Mouse (Mus musculus) midbrain, embryonic 13.5 days (tissue): ENCODE data around the gene Flnb. TPM values are rescaled to one million over a fixed set of nuclear protein-coding genes. Genes with fewer than 3 reads are reported as not detected.

Source experiments
- ATAC-seq: fragments of 200-750 bp; cut with Nextera tagmentation; 2 replicates; pipeline ENCODE4 v1.8.0; 2017; ENCODE audit warnings: mild to moderate bottlenecking, moderate TSS enrichment, moderate library complexity
- H3K27ac ChIP-seq: fragments of 300-500 bp; sonication (generic); 2 replicates; pipeline ENCODE4 v1.5.1; 2015; ENCODE audit warnings: inconsistent platforms, mild to moderate bottlenecking, moderate library complexity
- H3K27me3 ChIP-seq: fragments of 300-500 bp; sonication (generic); 2 replicates; pipeline ENCODE4 v1.6.1; 2015; ENCODE audit warnings: mild to moderate bottlenecking, inconsistent platforms
- H3K36me3 ChIP-seq: fragments of 300-500 bp; sonication (generic); 2 replicates; pipeline ENCODE4 v1.6.1; 2015; ENCODE audit warnings: mild to moderate bottlenecking, inconsistent platforms
- H3K4me1 ChIP-seq: fragments of 300-500 bp; sonication (generic); replicated peaks from 2 replicates; pipeline ENCODE4 v1.6.1; 2015; ENCODE audit warnings: inconsistent platforms
- H3K4me2 ChIP-seq: fragments of 300-500 bp; sonication (generic); replicated peaks from 2 replicates; pipeline ENCODE4 v1.6.1; 2015; ENCODE audit warnings: moderate library complexity, mild to moderate bottlenecking, inconsistent platforms
- H3K4me3 ChIP-seq: fragments of 300-500 bp; sonication (generic); replicated peaks from 2 replicates; pipeline ENCODE4 v1.5.1; 2015; ENCODE audit warnings: mild to moderate bottlenecking, inconsistent platforms
- H3K9ac ChIP-seq: fragments of 300-500 bp; sonication (generic); replicated peaks from 2 replicates; pipeline ENCODE4 v1.6.1; 2015; ENCODE audit warnings: mild to moderate bottlenecking, inconsistent platforms
- H3K9me3 ChIP-seq: fragments of 300-500 bp; sonication (generic); 2 replicates; pipeline ENCODE4 v1.6.1; 2016; ENCODE audit warnings: mild to moderate bottlenecking, inconsistent platforms
- WGBS: fragments of 180-500 bp; shearing (Covaris S2); methylation state at CpG from one replicate; pipeline ENCODE4 v1.1.7; 2015; 5-methylcytosine and 5-hydroxymethylcytosine counted together
- polyA plus RNA-seq: library from polyadenylated mRNA; unstranded; fragments of >200 nt; fragmentation: Nextera tagmentation; extraction: Ambion mirVana; gene quantifications from 2 replicates; pipeline ENCODE4 v1.2.1, GENCODE M21; 2015

The Flnb gene
- polyA plus RNA-seq, 1 experiment from 2014 or later, result 10.8 TPM

- Histone ChIP-seq H3K4me3 (no peak within 1 kb of the TSS), H3K36me3 (no peaks in the 10 kb centered on the region), H3K9me3 (no peaks in the 10 kb centered on the region), H3K9ac (no peak within 1 kb of the TSS), H3K4me1 (0 out of 2 replicates have a peak, but pooled peaks cover 6% of the 10 kb centered on the region), H3K27ac (no peak within 1 kb of the TSS), H3K4me2 (no peak within 1 kb of the TSS), H3K27me3 (peaks cover 10% of the 10 kb centered on the region)
- 79% methylated on average over 8 of the region's 8 CpGs for WGBS
- ATAC-seq, result no peak
These were observed 176.6 kb downstream of the Flnb start, which contains the start of gene Dnase1l3 for GRCm38 (mm10) chr14:7994271-7994767. Dnase1l3 (minus strand) TSS chr14:7994573.

DNA sequence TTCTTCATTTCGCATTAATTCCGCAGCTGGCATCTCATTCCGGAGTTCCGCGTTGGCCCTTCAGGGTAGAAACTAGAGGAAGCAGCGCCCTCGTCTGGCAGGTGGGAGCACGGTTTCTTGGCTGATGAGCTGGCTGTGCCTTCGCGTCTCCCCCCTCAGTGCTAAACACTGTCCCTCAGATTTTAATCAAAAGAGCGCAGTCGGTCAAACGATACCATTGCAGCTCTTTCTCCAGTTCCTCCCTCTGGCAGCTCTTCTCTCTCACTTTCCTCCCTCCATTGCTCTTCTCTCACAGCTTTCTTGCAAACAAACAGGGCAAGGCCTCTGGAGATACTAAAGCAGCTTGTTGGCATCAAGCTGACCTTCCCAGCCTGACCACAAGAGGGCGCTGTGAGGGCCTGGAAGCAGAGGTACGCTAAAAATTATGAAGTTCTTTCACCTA, 179.5 kb downstream of the Flnb start:
- no peak overlapping the region for H3K4me3 ChIP-seq

DNA sequence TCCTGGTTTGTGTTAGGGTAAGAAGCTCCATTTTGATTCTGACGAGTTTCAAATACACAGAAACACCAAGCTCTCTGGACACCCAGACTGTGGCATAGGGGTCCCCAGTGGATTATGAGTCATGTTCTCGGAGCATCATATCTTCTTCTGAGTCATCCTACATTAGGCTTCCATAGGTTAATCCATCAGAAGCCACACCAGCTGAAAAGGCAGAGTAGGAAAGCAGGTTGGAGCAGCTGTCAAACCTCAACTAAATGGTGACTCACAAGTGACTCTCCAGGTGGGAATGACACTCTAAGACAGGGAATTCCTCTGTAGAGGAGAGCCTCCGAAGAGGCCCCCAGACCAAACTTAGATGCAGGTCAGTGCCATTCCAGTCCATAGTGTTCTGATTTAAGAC, 181.3 kb downstream of the Flnb start:
- H3K4me1 ChIP-seq, result peaks cover 14% of the 10 kb centered on the region
- H3K4me3 ChIP-seq, result no peak overlapping the region
- H3K4me2 ChIP-seq, result no peak overlapping the region
- peaks cover 40% of the 10 kb centered on the region for H3K27me3 ChIP-seq
- H3K36me3 ChIP-seq, result no peaks in the 10 kb centered on the region
- no peak overlapping the region for H3K27ac ChIP-seq
- no peak for ATAC-seq
- no peaks in the 10 kb centered on the region for H3K9me3 ChIP-seq
- WGBS, result 86% methylated on average over 3 of the region's 3 CpGs
- no peak overlapping the region for H3K9ac ChIP-seq

More for the DNA sequence above, 179.5 kb downstream of the Flnb start:
- H3K27me3 ChIP-seq, result peaks cover 39% of the 10 kb centered on the region
- no peak overlapping the region for H3K9ac ChIP-seq
- H3K27ac ChIP-seq, result no peak overlapping the region
- H3K9me3 ChIP-seq, result no peaks in the 10 kb centered on the region
- peak; percentile 58 for ATAC-seq
- 2% methylated on average over 15 of the region's 15 CpGs for WGBS
- peak overlapping the region; percentile 39 for H3K4me2 ChIP-seq
- 0 out of 2 replicates have a peak, but pooled peaks cover 6% of the 10 kb centered on the region for H3K4me1 ChIP-seq
- H3K36me3 ChIP-seq, result no peaks in the 10 kb centered on the region

DNA sequence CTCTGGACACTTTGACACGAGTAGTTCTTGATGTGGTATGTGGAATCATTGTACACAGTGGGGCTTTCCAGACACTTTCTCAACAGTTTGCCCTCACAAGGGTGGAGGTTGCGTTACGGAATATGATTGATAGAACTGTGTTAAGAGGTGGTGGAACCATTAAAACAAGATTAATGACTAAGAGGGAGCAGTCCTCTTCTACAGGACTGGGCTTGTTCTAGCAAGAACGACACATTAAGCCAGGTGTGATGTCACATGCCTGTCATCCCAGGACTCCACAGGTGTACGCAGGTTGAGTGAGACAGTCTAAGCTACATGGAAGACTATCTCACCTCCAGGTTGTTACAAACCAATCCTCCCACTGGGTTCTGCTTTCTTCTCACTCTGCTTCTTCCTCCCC, 181.7 kb downstream of the Flnb start:
- H3K9ac ChIP-seq, result no peak overlapping the region
- no peak overlapping the region for H3K4me2 ChIP-seq
- no peak for ATAC-seq
- no peak overlapping the region for H3K4me3 ChIP-seq
- H3K27me3 ChIP-seq, result peaks cover 44% of the 10 kb centered on the region
- no peaks in the 10 kb centered on the region for H3K9me3 ChIP-seq
- H3K36me3 ChIP-seq, result no peaks in the 10 kb centered on the region
- 80% methylated on average over 5 of the region's 5 CpGs for WGBS
- peaks cover 18% of the 10 kb centered on the region for H3K4me1 ChIP-seq
- no peak overlapping the region for H3K27ac ChIP-seq

DNA sequence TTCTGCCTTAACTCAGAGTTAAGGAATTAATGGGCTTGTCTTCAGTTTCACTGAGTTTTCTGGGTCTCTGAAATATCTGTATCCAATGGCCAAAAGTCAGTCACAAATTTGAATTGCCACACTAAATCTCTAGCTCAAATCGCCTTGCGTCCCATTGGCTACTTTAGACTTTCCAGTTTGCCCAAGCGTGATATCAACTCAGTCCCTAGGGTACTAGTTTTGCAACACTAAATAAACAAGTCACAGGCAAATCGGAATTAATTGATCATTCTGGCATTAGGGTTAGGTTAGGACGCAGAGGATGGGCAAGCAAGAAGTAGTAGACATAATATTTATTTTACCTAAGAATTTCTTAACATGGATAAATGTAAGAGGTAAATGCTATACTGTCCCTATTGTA, 182.5 kb downstream of the Flnb start:
- Histone ChIP-seq H3K27ac (no peak overlapping the region), H3K36me3 (no peaks in the 10 kb centered on the region), H3K9me3 (no peaks in the 10 kb centered on the region), H3K27me3 (peaks cover 48% of the 10 kb centered on the region), H3K9ac (no peak overlapping the region), H3K4me2 (no peak overlapping the region), H3K4me1 (peaks cover 23% of the 10 kb centered on the region), H3K4me3 (no peak overlapping the region)
- 88% methylated on average over 5 of the region's 5 CpGs for WGBS
- no peak for ATAC-seq

Other genes starting within 250 kb of the Flnb start
- gene Gm3558, start 249.4 kb upstream of the Flnb start, polyA plus RNA-seq, result 3.9 and 4.4 TPM in 2 replicates
- not detected in 2 replicates for gene Gm10338, start 222.4 kb upstream of the Flnb start, polyA plus RNA-seq
- not detected in 2 replicates for gene Gm10128, start 174.0 kb upstream of the Flnb start, polyA plus RNA-seq
- gene Gm26661, start 26.4 kb upstream of the Flnb start, polyA plus RNA-seq, result not detected in 2 replicates
- gene Gm45521, start 139.3 kb downstream of the Flnb start, polyA plus RNA-seq, result 0.42 TPM in 1 of 2 replicates, not detected in the other
- 0.03 and 0.10 TPM in 2 replicates for gene Dnase1l3, start 176.6 kb downstream of the Flnb start, polyA plus RNA-seq
- 25.9 and 28.4 TPM in 2 replicates for gene Abhd6, start 184.9 kb downstream of the Flnb start, polyA plus RNA-seq